Mouse (Mus musculus) A20 (cell line): Measurements from ENCODE around the gene AI464131.
A peak's percentile ranks its signal among the peaks of the same experiment; 100 is the strongest.

ENCODE experiments used
- DNase-seq: peaks from one replicate; pipeline ENCODE4 v3.0.0-alpha.2; 2011; ENCODE audit warnings: low read depth, low spot score

AI464131 gene

DNA sequence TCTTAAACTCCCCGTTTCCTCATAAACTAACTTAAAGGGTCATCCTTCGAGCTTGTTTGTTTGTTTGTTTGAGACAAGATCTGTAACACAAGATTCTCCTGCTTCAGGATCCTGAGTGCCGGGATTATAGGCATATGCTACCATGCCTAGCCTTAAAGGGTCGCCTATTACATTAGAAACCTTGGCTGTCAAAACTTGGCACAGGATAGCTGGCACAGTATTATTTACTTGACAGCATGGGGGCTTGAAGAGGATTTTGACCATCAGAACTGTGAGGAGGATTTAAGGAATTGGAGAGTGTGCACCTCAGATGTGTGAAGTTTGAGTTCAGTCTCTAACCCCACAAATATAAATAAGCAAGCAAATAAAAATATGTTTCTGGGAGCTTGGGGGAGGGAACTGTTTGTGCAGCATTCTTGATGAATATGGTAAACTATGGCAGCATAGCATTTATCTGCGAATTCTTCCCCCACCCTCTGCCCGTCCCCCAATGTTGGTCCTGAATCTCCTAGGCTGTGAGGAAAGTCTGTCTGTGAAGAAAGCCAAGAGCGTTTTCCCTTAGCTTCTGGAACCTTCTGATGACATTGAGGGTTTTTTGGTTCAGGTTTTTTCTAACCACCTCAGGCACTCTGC, 32.7 kb downstream of the AI464131 start:
- DNase-seq: no peak

- DNase-seq: no peak
Observed at GRCm38 (mm10) chr4:41469199-41469598, 33.7 kb downstream of the AI464131 start.

- DNase-seq: peak; percentile 43
Observed at GRCm38 (mm10) chr4:41468396-41469080, 34.3 kb downstream of the AI464131 start.

DNA sequence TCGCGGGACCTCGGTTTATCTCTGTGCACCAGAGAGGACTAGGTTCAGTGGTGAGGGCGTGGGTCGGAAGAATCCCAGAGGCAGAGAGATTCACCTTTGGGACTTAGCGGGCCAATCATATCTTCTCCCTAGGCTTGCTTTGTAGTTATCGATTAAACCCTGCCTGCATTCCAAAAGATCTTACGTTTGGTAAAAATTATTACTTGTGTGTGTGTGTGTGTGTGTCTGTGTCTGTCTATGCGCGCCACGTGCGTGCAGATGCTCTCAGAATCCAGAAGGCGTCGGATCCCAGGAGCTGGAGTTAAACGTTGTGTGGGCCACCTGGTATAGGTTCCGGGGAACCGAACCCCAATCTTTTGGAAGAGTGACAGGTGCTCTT, 37.6 kb downstream of the AI464131 start:
- no peak for DNase-seq

DNA sequence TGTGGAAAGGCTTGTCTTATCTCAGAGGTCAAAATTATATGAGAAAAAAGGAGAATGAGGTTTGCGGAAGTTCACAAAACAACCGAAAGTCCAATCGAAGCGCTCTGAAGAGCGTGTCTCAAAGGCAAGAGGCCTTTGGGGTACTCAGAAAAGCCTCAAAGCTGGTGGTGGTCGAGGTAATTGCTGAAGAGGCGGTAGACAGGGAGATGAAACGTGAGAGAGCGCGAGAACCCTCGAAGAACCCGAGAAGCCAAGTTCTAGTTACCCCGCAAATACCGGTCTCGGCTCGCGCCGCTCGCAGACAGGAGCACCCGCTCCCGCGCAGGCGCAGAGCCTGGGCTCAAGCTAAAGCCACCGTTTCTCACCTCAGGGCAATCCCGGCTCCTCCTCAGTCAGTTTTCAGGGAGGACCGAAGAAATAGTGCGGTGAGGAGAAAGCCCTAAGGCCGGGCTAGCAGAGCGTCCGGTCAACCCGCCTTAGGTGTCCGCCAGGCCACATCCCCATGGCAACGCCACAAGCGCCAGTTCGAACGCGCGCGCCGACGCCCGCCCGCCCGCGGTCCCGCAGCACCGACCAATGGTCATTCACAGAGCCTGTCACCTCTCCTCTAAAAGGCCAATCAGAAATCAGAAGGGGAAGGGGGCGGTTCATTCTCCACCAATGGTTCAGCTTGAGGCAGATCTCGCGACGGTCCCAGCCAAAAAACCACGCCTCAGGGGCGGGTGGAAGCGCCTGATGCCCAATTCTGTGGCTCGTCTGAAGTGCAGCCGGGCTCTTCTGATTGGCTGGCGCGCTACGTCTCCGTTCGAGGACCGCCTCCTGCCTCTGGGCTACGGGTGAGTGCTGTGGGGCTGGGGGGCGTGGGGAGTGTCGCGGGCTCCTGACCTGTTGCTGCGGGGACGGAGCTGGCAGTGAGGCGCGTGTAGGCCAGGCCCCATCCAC, 38.3 kb downstream of the AI464131 start, which contains the start of the genes Kif24 and Nudt2:
Kif24 (minus strand) TSS at position 543 of the 942 bp plus-strand sequence.
Nudt2 (plus strand) TSS at position 807 of the 942 bp plus-strand sequence.
- DNase-seq: peak; percentile 100

GRCm38 (mm10) chr4:41463051-41463738, 39.7 kb downstream of the AI464131 start:
- DNase-seq: peak; percentile 46

GRCm38 (mm10) chr4:41460690-41461089, 42.2 kb downstream of the AI464131 start:
- no peak for DNase-seq

- no peak for DNase-seq
Observed at GRCm38 (mm10) chr4:41447595-41447994, 55.3 kb downstream of the AI464131 start.
